Mouse (Mus musculus) skeletal muscle tissue, adult 2 months (tissue): Measurements from ENCODE around the gene Gm8879.
"Not testable (repeated sequence)": the region's sequence is repeated elsewhere in the genome, so short reads cannot be mapped to it uniquely, and the experiment has no call there.

ENCODE experiments used
- DNase-seq: peaks from one replicate; pipeline ENCODE4 v3.0.0-alpha.2; 2012; ENCODE audit warnings: low read depth, low spot score

Gm8879 gene

DNA sequence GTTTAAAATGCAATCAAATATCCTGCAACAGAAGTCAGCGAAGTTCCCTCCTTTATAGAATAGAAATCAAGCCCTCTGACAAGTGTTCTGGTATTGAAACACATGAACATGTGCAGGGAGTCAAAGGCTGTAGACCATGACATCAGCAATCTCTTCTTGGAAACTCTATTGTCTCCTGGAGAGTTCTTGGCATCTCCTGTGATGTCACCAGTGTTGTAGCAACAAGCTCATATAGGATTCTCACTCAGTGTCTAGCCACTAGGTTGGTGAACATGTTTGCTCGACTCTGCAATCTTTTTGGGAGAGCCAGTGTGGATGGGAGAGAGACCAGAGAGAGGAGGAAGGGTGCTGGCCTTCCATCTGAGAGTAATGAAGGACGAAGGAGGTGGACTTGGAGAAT, at the start of gene Gm8879:
Gm8879 (plus strand) TSS at position 301 of the 400 bp plus-strand sequence.
- not testable (repeated sequence) for DNase-seq

DNA sequence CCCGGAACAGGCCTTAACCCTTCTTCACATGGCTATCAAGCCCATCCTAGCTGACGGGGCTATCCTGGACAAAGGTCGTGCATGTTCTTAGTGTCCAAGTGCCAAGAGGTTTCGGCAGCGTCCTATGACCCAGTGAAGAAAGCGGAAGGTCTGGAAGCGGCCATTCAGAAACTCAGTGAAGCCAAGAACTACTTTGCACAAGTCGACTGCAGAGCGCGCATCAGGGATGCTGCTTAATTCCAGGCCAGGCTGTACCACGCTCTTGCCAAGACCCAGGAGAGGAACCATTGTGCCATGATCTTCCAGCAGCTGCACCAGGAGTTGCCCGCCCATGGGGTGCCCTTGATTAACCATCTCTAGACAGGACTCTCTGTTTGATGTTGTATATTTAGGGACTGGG, 10.6 kb downstream of the Gm8879 start:
- DNase-seq: not testable (repeated sequence)
